Mouse (Mus musculus): Measurements from ENCODE around the gene Gm9964. TPM values are rescaled to one million over a fixed set of nuclear protein-coding genes. Genes with fewer than 3 reads are reported as not detected.

The Gm9964 gene
- polyA plus RNA-seq, 1 experiment: not detected

GRCm38 (mm10) chr11:79303109-79303508 lies 6.4 kb upstream of the Gm9964 start:
- H3K4me1 ChIP-seq (ENCODE audit: control insufficient read depth, insufficient read depth, low read length): peaks cover 33% of the 10 kb centered on the region
- H3K4me3 ChIP-seq (ENCODE audit: insufficient read depth, low read length): no peak overlapping the region

GRCm38 (mm10) chr11:79299719-79300431 lies 3.2 kb upstream of the Gm9964 start:
- no peak for TF ChIP-seq CTCF (IDR thresholded peaks at IDR 0.05; ENCODE audit: low read depth, low read length)
- TF ChIP-seq POLR2A (IDR thresholded peaks at IDR 0.05; ENCODE audit: borderline replicate concordance, low read depth, low read length): no peak
- Histone ChIP-seq H3K4me1 (ENCODE audit: control insufficient read depth, insufficient read depth, low read length) (peaks cover 6% of the 10 kb centered on the region), H3K4me3 (ENCODE audit: insufficient read depth, low read length) (no peak overlapping the region), H3K27ac (ENCODE audit: insufficient read depth, low read depth, low read length) (no peak overlapping the region)

More at GRCm38 (mm10) chr11:79303109-79303508, 6.4 kb upstream of the Gm9964 start:
- TF ChIP-seq POLR2A (IDR thresholded peaks at IDR 0.05; ENCODE audit: borderline replicate concordance, low read depth, low read length): no peak
- TF ChIP-seq CTCF (IDR thresholded peaks at IDR 0.05; ENCODE audit: low read depth, low read length): no peak
- no peak overlapping the region for H3K27ac ChIP-seq (ENCODE audit: insufficient read depth, low read depth, low read length)

- Histone ChIP-seq H3K4me3 (ENCODE audit: insufficient read depth, low read length) (no peak overlapping the region), H3K4me1 (ENCODE audit: control insufficient read depth, insufficient read depth, low read length) (peaks cover 25% of the 10 kb centered on the region), H3K27ac (ENCODE audit: insufficient read depth, low read depth, low read length) (0 out of 2 replicates have a peak overlapping the region, but pooled peaks have one; percentile 3)
- TF ChIP-seq CTCF (IDR thresholded peaks at IDR 0.05; ENCODE audit: low read depth, low read length) (no peak), POLR2A (IDR thresholded peaks at IDR 0.05; ENCODE audit: borderline replicate concordance, low read depth, low read length) (no peak)
Measured at GRCm38 (mm10) chr11:79296167-79296566, 539 bp downstream of the Gm9964 start.

- no peak for TF ChIP-seq POLR2A (IDR thresholded peaks at IDR 0.05; ENCODE audit: borderline replicate concordance, low read depth, low read length)
- TF ChIP-seq CTCF (IDR thresholded peaks at IDR 0.05; ENCODE audit: low read depth, low read length): no peak
- peaks cover 41% of the 10 kb centered on the region for H3K4me1 ChIP-seq (ENCODE audit: control insufficient read depth, insufficient read depth, low read length)
Measured at GRCm38 (mm10) chr11:79293971-79294370, 2.7 kb downstream of the Gm9964 start.

GRCm38 (mm10) chr11:79293025-79293424 lies 3.7 kb downstream of the Gm9964 start:
- TF ChIP-seq POLR2A (IDR thresholded peaks at IDR 0.05; ENCODE audit: borderline replicate concordance, low read depth, low read length): no peak
- no peak for TF ChIP-seq CTCF (IDR thresholded peaks at IDR 0.05; ENCODE audit: low read depth, low read length)
- peaks cover 51% of the 10 kb centered on the region for H3K4me1 ChIP-seq (ENCODE audit: control insufficient read depth, insufficient read depth, low read length)
- peak overlapping the region; percentile 47 for H3K27ac ChIP-seq (ENCODE audit: insufficient read depth, low read depth, low read length)
- H3K4me3 ChIP-seq (ENCODE audit: insufficient read depth, low read length): no peak overlapping the region

More at GRCm38 (mm10) chr11:79293971-79294370, 2.7 kb downstream of the Gm9964 start:
- H3K27ac ChIP-seq (ENCODE audit: insufficient read depth, low read depth, low read length): no peak overlapping the region
- H3K4me3 ChIP-seq (ENCODE audit: insufficient read depth, low read length): no peak overlapping the region

GRCm38 (mm10) chr11:79292130-79292529 lies 4.6 kb downstream of the Gm9964 start:
- H3K4me1 ChIP-seq (ENCODE audit: control insufficient read depth, insufficient read depth, low read length): peaks cover 57% of the 10 kb centered on the region
- H3K4me3 ChIP-seq (ENCODE audit: insufficient read depth, low read length): no peak overlapping the region
- no peak overlapping the region for H3K27ac ChIP-seq (ENCODE audit: insufficient read depth, low read depth, low read length)
- TF ChIP-seq CTCF (IDR thresholded peaks at IDR 0.05; ENCODE audit: low read depth, low read length) (no peak), POLR2A (IDR thresholded peaks at IDR 0.05; ENCODE audit: borderline replicate concordance, low read depth, low read length) (no peak)

GRCm38 (mm10) chr11:79291651-79292050 lies 5.1 kb downstream of the Gm9964 start:
- Histone ChIP-seq H3K4me3 (ENCODE audit: insufficient read depth, low read length) (no peak overlapping the region), H3K27ac (ENCODE audit: insufficient read depth, low read depth, low read length) (peak overlapping the region; percentile 61), H3K4me1 (ENCODE audit: control insufficient read depth, insufficient read depth, low read length) (peaks cover 60% of the 10 kb centered on the region)
- TF ChIP-seq CTCF (IDR thresholded peaks at IDR 0.05; ENCODE audit: low read depth, low read length): no peak
- no peak for TF ChIP-seq POLR2A (IDR thresholded peaks at IDR 0.05; ENCODE audit: borderline replicate concordance, low read depth, low read length)

GRCm38 (mm10) chr11:79290473-79290872 lies 6.2 kb downstream of the Gm9964 start:
- Histone ChIP-seq H3K27ac (ENCODE audit: insufficient read depth, low read depth, low read length) (peak overlapping the region; percentile 61), H3K4me3 (ENCODE audit: insufficient read depth, low read length) (no peak overlapping the region), H3K4me1 (ENCODE audit: control insufficient read depth, insufficient read depth, low read length) (peaks cover 65% of the 10 kb centered on the region)
- TF ChIP-seq CTCF (IDR thresholded peaks at IDR 0.05; ENCODE audit: low read depth, low read length) (0 out of 2 replicates have a peak, but pooled peaks have one; percentile 24), POLR2A (IDR thresholded peaks at IDR 0.05; ENCODE audit: borderline replicate concordance, low read depth, low read length) (no peak)

- H3K4me3 ChIP-seq (ENCODE audit: insufficient read depth, low read length): no peak overlapping the region
- no peak for TF ChIP-seq CTCF (IDR thresholded peaks at IDR 0.05; ENCODE audit: low read depth, low read length)
- no peak for TF ChIP-seq POLR2A (IDR thresholded peaks at IDR 0.05; ENCODE audit: borderline replicate concordance, low read depth, low read length)
- H3K27ac ChIP-seq (ENCODE audit: insufficient read depth, low read depth, low read length): peak overlapping the region; percentile 95
- H3K4me1 ChIP-seq (ENCODE audit: control insufficient read depth, insufficient read depth, low read length): peaks cover 67% of the 10 kb centered on the region
Measured at GRCm38 (mm10) chr11:79288913-79289640, 7.6 kb downstream of the Gm9964 start.
